Comparison of ENCODE assay signal across 19 mouse cellular contexts in genomic region chr8:69837057-69837682, GRCm38 (mm10). TPM values are rescaled to one million over a fixed set of nuclear protein-coding genes. Genes with fewer than 3 reads are reported as not detected.
A peak's percentile ranks its signal among the peaks of the same experiment; 100 is the strongest.
DNase-seq lines count a peak whose midpoint lies in the region; ATAC-seq lines count a peak whose summit lies in the region.
"Had no signal": no experiment of that assay in that cellular context is flagged by ENCODE, and none has a peak within 500 bp of the region (broad histone marks: within the 10 kb centered on the region; RNA-seq: fewer than 3 reads in every experiment).

No protein-coding gene starts in this region.

- H3K27ac ChIP-seq in kidney, embryonic 14.5 days (ENCODE audit: low read depth, low read length) = no peak overlapping the region
- no peak overlapping the region for H3K27ac ChIP-seq in heart, embryonic 12.5 days (ENCODE audit: poor library complexity, severe bottlenecking)
- H3K27ac ChIP-seq: embryonic facial prominence, embryonic 12.5 days; forebrain, embryonic 15.5 days; heart, embryonic 13.5 days; hindbrain, embryonic 15.5 days had no signal

- no peak overlapping the region for H3K9ac ChIP-seq in kidney, embryonic 14.5 days (ENCODE audit: low read depth, low read length)
- H3K9ac ChIP-seq in heart, embryonic 12.5 days = no peak overlapping the region
- H3K9ac ChIP-seq: embryonic facial prominence, embryonic 12.5 days; forebrain, embryonic 15.5 days; heart, embryonic 13.5 days; hindbrain, embryonic 15.5 days had no signal

- H3K9me3 ChIP-seq in kidney, embryonic 14.5 days (ENCODE audit: control insufficient read depth, low read length) = no peaks in the 10 kb centered on the region
- no peaks in the 10 kb centered on the region for H3K9me3 ChIP-seq in heart, embryonic 12.5 days (replicated peaks)
- H3K9me3 ChIP-seq: embryonic facial prominence, embryonic 12.5 days; forebrain, embryonic 15.5 days; heart, embryonic 13.5 days; hindbrain, embryonic 15.5 days had no signal

- 0 out of 2 replicates have a peak, but pooled peaks cover 2% of the 10 kb centered on the region for H3K4me1 ChIP-seq in kidney, embryonic 14.5 days (ENCODE audit: control insufficient read depth, insufficient read depth, low read length)
- peaks cover 6% of the 10 kb centered on the region; the same call in 1 of the 2 replicates for H3K4me1 ChIP-seq in heart, embryonic 12.5 days (replicated peaks)

- 74% methylated on average over 8 of the region's 8 CpGs for WGBS in kidney, embryonic 14.5 days
- 73% methylated on average over 8 of the region's 8 CpGs for WGBS in heart, embryonic 12.5 days

- DNase-seq in kidney, adult 18-20 months = peak; percentile 48
- DNase-seq in ZHBTc4 (ENCODE audit: low read depth, low spot score) = peak; percentile 44
- peak; percentile 78 for DNase-seq in kidney, adult 9 months
- peak; percentile 67 to 84 for DNase-seq in kidney, postnatal 25 days
- DNase-seq in frontal cortex, adult 2 months (ENCODE audit: extremely low spot score in 1 of 2, low spot score in 1 of 2) = no peak
- DNase-seq: adrenal gland, adult 8-10 months; adrenal gland, postnatal 36 days; cerebellum, adult 11 months; cerebellum, adult 8-10 months; cerebellum, postnatal 25 days; gastrocnemius, postnatal 14 days; heart, postnatal 36 days had no signal

- H3K36me3 ChIP-seq in kidney, embryonic 14.5 days (ENCODE audit: control insufficient read depth, insufficient read depth, low read length) = no peaks in the 10 kb centered on the region
- no peaks in the 10 kb centered on the region for H3K36me3 ChIP-seq in heart, embryonic 12.5 days
- H3K36me3 ChIP-seq: embryonic facial prominence, embryonic 12.5 days; forebrain, embryonic 15.5 days; heart, embryonic 13.5 days; hindbrain, embryonic 15.5 days had no signal

- no peak overlapping the region for H3K4me2 ChIP-seq in kidney, embryonic 14.5 days (replicated peaks; ENCODE audit: low read depth, low read length)
- H3K4me2 ChIP-seq in heart, embryonic 12.5 days = no peak overlapping the region
- H3K4me2 ChIP-seq: embryonic facial prominence, embryonic 12.5 days; forebrain, embryonic 15.5 days; heart, embryonic 13.5 days; hindbrain, embryonic 15.5 days had no signal

- ATAC-seq in kidney, embryonic 14.5 days (ENCODE audit: low FRiP score, low TSS enrichment) = no peak
- ATAC-seq in heart, embryonic 12.5 days (ENCODE audit: insufficient number of reproducible peaks, low FRiP score) = no peak
- no peak for ATAC-seq in CD4-positive, CD25-positive, alpha-beta regulatory T cell, adult 4 months
- ATAC-seq: forebrain, embryonic 15.5 days had no signal

- no peaks in the 10 kb centered on the region for H3K27me3 ChIP-seq in kidney, embryonic 14.5 days (ENCODE audit: control insufficient read depth, insufficient read depth, low read length)
- no peaks in the 10 kb centered on the region for H3K27me3 ChIP-seq in heart, embryonic 12.5 days (replicated peaks)
- H3K27me3 ChIP-seq: embryonic facial prominence, embryonic 12.5 days; forebrain, embryonic 15.5 days; hindbrain, embryonic 15.5 days had no signal

- H3K4me3 ChIP-seq in kidney, embryonic 14.5 days (ENCODE audit: low read length) = no peak overlapping the region
- H3K4me3 ChIP-seq in heart, embryonic 12.5 days = no peak overlapping the region
- H3K4me3 ChIP-seq: embryonic facial prominence, embryonic 12.5 days; forebrain, embryonic 15.5 days; heart, embryonic 13.5 days; hindbrain, embryonic 15.5 days had no signal

RNA-seq across cellular contexts. Expression of gene Pbx4, which starts 4.9 kb away (rescaled TPM):
- 9.6 and 9.7 TPM in 2 replicates for polyA plus RNA-seq in kidney, embryonic 14.5 days (2014; fragmentation: Nextera tagmentation; extraction: Ambion mirVana)
- polyA plus RNA-seq in frontal cortex, adult 2 months (2012; rRNA removed) = 40.0 and 45.6 TPM in 2 replicates
- 4.7 TPM in 2 replicates for polyA plus RNA-seq in heart, embryonic 12.5 days (2016; fragmentation: Nextera tagmentation; extraction: Ambion mirVana)
- 10 to 100 TPM; 10.2 to 17.1 TPM for polyA plus RNA-seq in CD4-positive, CD25-positive, alpha-beta regulatory T cell, adult 4 months (2017; shearing (Covaris generic))

RNA-seq across cellular contexts. Expression of gene Lpar2, which starts 14.9 kb away (rescaled TPM):
- polyA plus RNA-seq in kidney, embryonic 14.5 days (2014; fragmentation: Nextera tagmentation; extraction: Ambion mirVana) = 1.6 and 1.7 TPM in 2 replicates
- 0.76 and 0.86 TPM in 2 replicates for polyA plus RNA-seq in frontal cortex, adult 2 months (2012; rRNA removed)
- polyA plus RNA-seq in heart, embryonic 12.5 days (2016; fragmentation: Nextera tagmentation; extraction: Ambion mirVana) = 0.32 and 0.36 TPM in 2 replicates
- under 1 TPM; 0.74 to 0.75 TPM for polyA plus RNA-seq in CD4-positive, CD25-positive, alpha-beta regulatory T cell, adult 4 months (2017; shearing (Covaris generic))

RNA-seq across cellular contexts. Expression of gene Gmip, which starts 28.7 kb away (rescaled TPM):
- 8.1 and 8.2 TPM in 2 replicates for polyA plus RNA-seq in kidney, embryonic 14.5 days (2014; fragmentation: Nextera tagmentation; extraction: Ambion mirVana)
- polyA plus RNA-seq in frontal cortex, adult 2 months (2012; rRNA removed) = 14.3 and 16.9 TPM in 2 replicates
- polyA plus RNA-seq in heart, embryonic 12.5 days (2016; fragmentation: Nextera tagmentation; extraction: Ambion mirVana) = 8.5 and 8.6 TPM in 2 replicates
- 100 to 1,000 TPM in 1 of 2 experiments, 10 to 100 TPM in 1; 71.9 to 150 TPM for polyA plus RNA-seq in CD4-positive, CD25-positive, alpha-beta regulatory T cell, adult 4 months (2017; shearing (Covaris generic))

RNA-seq across cellular contexts. Expression of gene Zfp866, which starts 46.2 kb away (rescaled TPM):
- polyA plus RNA-seq in kidney, embryonic 14.5 days (2014; fragmentation: Nextera tagmentation; extraction: Ambion mirVana) = 26.2 and 35.8 TPM in 2 replicates
- polyA plus RNA-seq in frontal cortex, adult 2 months (2012; rRNA removed) = 22.4 and 23.2 TPM in 2 replicates
- 16.9 and 18.0 TPM in 2 replicates for polyA plus RNA-seq in heart, embryonic 12.5 days (2016; fragmentation: Nextera tagmentation; extraction: Ambion mirVana)
- polyA plus RNA-seq in CD4-positive, CD25-positive, alpha-beta regulatory T cell, adult 4 months (2017; shearing (Covaris generic)) = 10 to 100 TPM; 16.4 to 23.9 TPM

RNA-seq across cellular contexts. Expression of gene Atp13a1, which starts 46.2 kb away (rescaled TPM):
- 38.5 and 53.4 TPM in 2 replicates for polyA plus RNA-seq in kidney, embryonic 14.5 days (2014; fragmentation: Nextera tagmentation; extraction: Ambion mirVana)
- 50.6 and 51.6 TPM in 2 replicates for polyA plus RNA-seq in frontal cortex, adult 2 months (2012; rRNA removed)
- polyA plus RNA-seq in heart, embryonic 12.5 days (2016; fragmentation: Nextera tagmentation; extraction: Ambion mirVana) = 34.4 and 36.7 TPM in 2 replicates
- 10 to 100 TPM; 20.4 to 28.0 TPM for polyA plus RNA-seq in CD4-positive, CD25-positive, alpha-beta regulatory T cell, adult 4 months (2017; shearing (Covaris generic))

Comparison
In these comparisons a context has a peak if more than half of its experiments do, and no peak if none do; other contexts are left out.
1. DNase-seq: peak in kidney, adult 18-20 months (single experiment), ZHBTc4 (single experiment), kidney, adult 9 months (single experiment) and kidney, postnatal 25 days (2 of 2); none in frontal cortex, adult 2 months (0 of 2).